Mouse (Mus musculus): ENCODE results near the gene Asb18.

The Asb18 gene

GRCm38 (mm10) chr1:89933028-89933427, 81.4 kb downstream of the Asb18 start:
- DNase-seq (ENCODE audit: low spot score), result no peak

GRCm38 (mm10) chr1:89932616-89933015, 81.8 kb downstream of the Asb18 start:
- DNase-seq (ENCODE audit: low spot score), result no peak

DNA sequence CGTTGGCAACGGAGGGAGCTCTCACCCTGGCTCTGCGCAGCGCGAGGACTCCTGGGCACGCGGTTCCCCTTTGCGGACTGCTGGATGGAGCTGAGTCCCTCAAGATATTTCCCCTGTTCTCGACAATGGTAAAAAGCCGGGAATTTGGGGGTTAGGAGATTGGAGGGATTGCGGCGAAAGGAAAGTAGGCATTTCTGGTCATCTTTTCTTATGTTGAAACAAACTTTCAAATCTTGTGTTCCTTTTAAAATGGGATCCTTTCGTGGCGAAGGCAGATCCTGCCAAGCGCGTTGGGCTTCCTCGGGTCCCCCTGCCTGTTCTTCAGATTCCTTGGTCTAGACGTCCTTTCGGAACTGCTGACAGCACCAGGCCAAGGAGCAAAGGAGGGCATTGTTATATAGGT, 82.4 kb downstream of the Asb18 start:
- no peak for DNase-seq (ENCODE audit: low spot score)

GRCm38 (mm10) chr1:89931120-89931519, 83.3 kb downstream of the Asb18 start, which contains the start of gene Gbx2:
Gene Gbx2 (minus strand): TSS chr1:89931179.
- DNase-seq (ENCODE audit: low spot score), result peak; percentile 82

DNA sequence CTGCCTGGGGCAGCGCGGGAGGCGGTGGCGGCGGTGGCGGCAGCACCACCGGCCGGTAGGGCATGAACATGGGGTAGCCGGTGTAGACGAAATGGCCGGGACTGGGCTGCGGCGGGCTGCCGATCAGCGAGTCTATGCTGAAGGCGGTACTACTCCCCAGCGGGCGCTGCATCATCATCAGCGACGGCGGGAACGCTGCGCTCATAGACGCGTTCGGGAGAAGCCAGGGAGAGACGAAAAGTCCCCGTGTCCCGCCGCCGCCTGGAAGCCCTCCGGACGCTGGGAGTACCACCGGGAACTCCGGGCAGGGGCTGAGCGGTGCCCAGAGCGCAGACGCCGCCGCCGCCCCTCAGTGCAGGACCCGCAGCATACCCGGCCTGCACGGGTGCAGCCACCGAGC, 83.9 kb downstream of the Asb18 start:
- no peak for DNase-seq (ENCODE audit: low spot score)

- DNase-seq (ENCODE audit: low spot score), result no peak
Observed at GRCm38 (mm10) chr1:89929721-89930505, 84.6 kb downstream of the Asb18 start.

GRCm38 (mm10) chr1:89929181-89929580, 85.3 kb downstream of the Asb18 start:
- no peak for DNase-seq (ENCODE audit: low spot score)

- DNase-seq (ENCODE audit: low spot score), result no peak
Observed at GRCm38 (mm10) chr1:89928676-89929075, 85.8 kb downstream of the Asb18 start.

DNA sequence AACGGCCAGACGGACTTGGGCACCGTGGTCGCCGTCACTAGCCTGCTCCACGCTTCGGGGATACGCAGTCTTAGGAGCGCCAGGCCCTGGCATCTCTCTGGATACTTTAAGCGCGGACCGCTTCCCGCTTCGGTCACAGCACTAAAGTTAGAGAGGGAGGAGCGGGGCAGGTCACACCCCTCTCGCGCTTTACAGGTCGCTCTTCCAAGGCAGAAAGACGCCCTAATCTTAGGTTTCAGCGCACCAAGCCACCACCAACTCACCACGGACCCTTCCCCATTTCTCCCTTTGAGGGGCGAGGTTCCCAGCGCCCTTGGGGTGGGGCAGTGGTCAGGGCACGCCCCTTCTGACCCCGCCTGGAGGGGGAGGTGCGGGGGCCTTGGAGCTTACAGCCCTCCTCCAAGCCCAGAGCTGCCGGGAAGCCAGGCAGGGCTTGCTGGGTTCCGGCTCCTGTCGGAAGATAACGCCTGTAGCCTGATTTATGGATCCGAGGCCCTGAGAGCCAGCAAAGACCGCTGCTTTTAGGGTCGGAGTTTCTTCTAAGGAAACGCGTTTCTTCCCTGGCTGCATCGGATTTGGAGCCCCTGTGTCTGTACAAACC, 87.3 kb downstream of the Asb18 start:
- DNase-seq (ENCODE audit: low spot score), result no peak

GRCm38 (mm10) chr1:89926583-89927060, 87.8 kb downstream of the Asb18 start:
- DNase-seq (ENCODE audit: low spot score), result no peak

- no peak for DNase-seq (ENCODE audit: low spot score)
Observed at GRCm38 (mm10) chr1:89925501-89926190, 88.8 kb downstream of the Asb18 start.

- no peak for DNase-seq (ENCODE audit: low spot score)
Observed at GRCm38 (mm10) chr1:89923642-89924020, 90.8 kb downstream of the Asb18 start.

GRCm38 (mm10) chr1:89922883-89923641, 91.4 kb downstream of the Asb18 start:
- DNase-seq (ENCODE audit: low spot score), result peak; percentile 74

GRCm38 (mm10) chr1:89922282-89922681, 92.2 kb downstream of the Asb18 start:
- peak; percentile 43 for DNase-seq (ENCODE audit: low spot score)

DNA sequence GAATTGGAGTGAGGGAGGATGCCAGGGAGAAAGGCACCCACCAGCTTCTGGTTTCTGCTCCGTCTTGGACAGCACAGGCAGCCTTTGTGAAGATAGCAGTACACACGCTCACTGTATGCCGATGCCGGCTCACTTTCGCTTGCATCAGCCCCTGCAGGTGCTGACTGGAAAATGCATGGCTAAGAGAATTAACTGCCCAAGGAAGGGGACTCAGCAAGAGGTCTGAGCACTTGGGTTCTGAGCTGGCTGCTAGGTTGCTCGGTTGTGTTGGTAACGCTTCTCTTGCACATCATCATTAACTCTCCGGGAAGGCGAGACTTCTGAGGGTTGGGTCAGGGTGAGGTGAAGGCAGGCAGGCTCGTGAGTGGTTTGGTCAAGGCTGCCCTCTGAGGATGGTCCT, 92.7 kb downstream of the Asb18 start:
- DNase-seq (ENCODE audit: low spot score), result no peak

- no peak for DNase-seq (ENCODE audit: low spot score)
Observed at GRCm38 (mm10) chr1:89919206-89919605, 95.3 kb downstream of the Asb18 start.

DNA sequence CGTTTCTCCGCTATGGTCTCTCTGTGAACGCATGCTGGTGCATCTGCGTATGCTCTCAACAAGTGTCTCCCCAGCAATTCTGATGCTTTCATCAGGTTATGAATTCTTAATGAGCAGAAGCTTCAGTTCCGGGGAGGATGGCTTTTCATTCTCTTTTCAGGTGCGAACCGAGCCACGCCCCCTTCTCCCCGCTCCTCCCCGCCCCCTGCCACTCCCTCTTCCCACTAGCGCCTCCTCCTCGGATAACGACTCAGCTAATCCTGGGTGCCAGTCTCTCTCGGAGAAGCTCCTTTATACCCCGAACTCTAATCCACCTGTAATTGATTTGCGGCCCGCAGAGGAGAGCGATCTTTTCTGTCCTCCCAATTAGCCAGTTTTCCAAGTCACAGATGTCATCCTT, 96.4 kb downstream of the Asb18 start:
- no peak for DNase-seq (ENCODE audit: low spot score)

- DNase-seq (ENCODE audit: low spot score), result no peak
Observed at GRCm38 (mm10) chr1:89913611-89914010, 100.9 kb downstream of the Asb18 start.

GRCm38 (mm10) chr1:89912392-89912791, 102.1 kb downstream of the Asb18 start:
- no peak for DNase-seq (ENCODE audit: low spot score)

DNA sequence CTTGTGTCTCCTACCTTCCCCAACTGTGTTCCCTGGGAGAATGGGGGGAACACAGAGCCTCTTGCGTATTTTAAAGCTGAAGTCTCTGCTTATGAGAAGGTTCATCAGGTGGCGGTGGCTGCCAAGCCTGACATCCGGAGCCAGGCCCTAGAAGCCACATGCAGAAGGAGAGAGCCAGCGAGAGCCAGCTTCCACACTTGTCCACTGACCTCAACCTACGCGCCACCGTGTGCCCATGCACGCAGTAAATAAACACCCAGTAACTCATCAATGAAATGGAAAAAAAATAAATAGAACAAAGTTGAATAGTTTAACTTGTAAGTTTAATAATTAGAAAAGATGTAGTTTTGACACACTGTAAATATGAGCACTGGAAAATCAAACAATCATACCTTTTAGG, 104.7 kb downstream of the Asb18 start:
- DNase-seq (ENCODE audit: low spot score), result no peak

DNA sequence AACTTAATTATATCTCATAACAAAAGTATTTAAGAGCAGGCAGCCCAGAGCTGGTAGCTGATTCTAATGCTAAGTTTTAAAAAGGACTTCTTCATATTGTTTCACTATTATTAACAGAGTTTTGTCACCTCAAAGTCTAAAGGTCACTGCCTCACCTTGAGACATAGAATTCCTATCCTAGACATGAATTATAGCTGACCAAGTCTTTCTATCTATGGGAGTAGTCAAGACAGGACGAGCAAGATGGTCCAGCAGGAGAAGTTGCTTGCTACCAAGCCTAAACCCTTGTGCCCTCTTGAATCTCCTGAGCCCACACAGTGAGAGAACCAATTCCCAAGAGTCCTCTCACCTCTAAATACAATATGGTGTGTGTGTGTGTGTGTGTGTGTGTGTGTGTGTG, 111.8 kb downstream of the Asb18 start:
- DNase-seq (ENCODE audit: low spot score), result no peak

- DNase-seq (ENCODE audit: low spot score), result no peak
Observed at GRCm38 (mm10) chr1:89902236-89902635, 112.2 kb downstream of the Asb18 start.
